Mouse (Mus musculus): Measurements from ENCODE around the gene Tpd52l2.

GRCm38 (mm10) chr2:181529076-181529475 lies 32.1 kb downstream of the Tpd52l2 start:
- TF ChIP-seq POLR2A (IDR thresholded peaks at IDR 0.05; ENCODE audit: extremely low read depth, insufficient read depth, low read length) (no peak), CTCF (IDR thresholded peaks at IDR 0.05; ENCODE audit: low read depth, low read length) (no peak)

Data from liver, adult 2 months (tissue).